Mouse (Mus musculus): ENCODE measurements around the gene Arsb.

DNA sequence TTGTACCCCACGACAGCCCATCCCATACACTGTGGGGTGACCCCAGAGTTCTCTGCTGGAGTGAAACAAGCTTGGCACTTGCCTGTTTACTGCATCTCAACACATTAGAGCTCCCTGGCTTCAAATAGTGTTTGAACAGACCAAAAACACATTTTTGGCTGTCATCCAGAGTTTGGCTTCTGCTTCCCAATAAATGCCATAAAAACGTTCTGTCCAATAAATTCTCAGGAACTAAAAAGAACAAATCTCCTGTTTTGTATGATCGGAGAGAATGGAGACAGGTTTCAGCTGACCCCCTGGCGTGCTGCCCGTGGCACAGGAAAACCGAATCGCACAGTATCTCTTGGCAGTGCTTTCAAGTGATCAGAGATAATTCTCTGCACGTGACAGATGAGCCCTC is 16.2 kb downstream of the Arsb start:
- TF ChIP-seq CTCF (IDR thresholded peaks at IDR 0.05; ENCODE audit: insufficient read depth, low read depth, low read length) (no peak), POLR2A (IDR thresholded peaks at IDR 0.05; ENCODE audit: insufficient read depth, low read depth, low read length) (no peak)
